Mouse (Mus musculus) limb, embryonic 15.5 days (tissue): ENCODE results near the gene Grm8. TPM values are rescaled to one million over a fixed set of nuclear protein-coding genes. Genes with fewer than 3 reads are reported as not detected.

Source experiments
- ATAC-seq: fragments of 200-750 bp; cut with Nextera tagmentation; 2 replicates; pipeline ENCODE4 v1.8.0; 2017; ENCODE audit warnings: low read depth, moderate TSS enrichment; ENCODE audit not compliant: insufficient number of reproducible peaks, low FRiP score, low TSS enrichment
- H3K27ac ChIP-seq: fragments of 300-500 bp; sonication (generic); 2 replicates; pipeline ENCODE4 v1.5.1; 2015; ENCODE audit warnings: moderate library complexity, mild to moderate bottlenecking, inconsistent platforms
- H3K27me3 ChIP-seq: fragments of 300-500 bp; sonication (generic); 2 replicates; pipeline ENCODE4 v1.6.1; 2015; ENCODE audit warnings: inconsistent platforms
- H3K36me3 ChIP-seq: fragments of 300-500 bp; sonication (generic); 2 replicates; pipeline ENCODE4 v1.6.1; 2015; ENCODE audit warnings: inconsistent platforms
- H3K4me1 ChIP-seq: fragments of 300-500 bp; sonication (generic); 2 replicates; pipeline ENCODE4 v1.6.1; 2015; ENCODE audit warnings: inconsistent platforms
- H3K4me2 ChIP-seq: fragments of 300-500 bp; sonication (generic); 2 replicates; pipeline ENCODE4 v1.6.1; 2015; ENCODE audit warnings: mild to moderate bottlenecking, inconsistent platforms
- H3K4me3 ChIP-seq: fragments of 300-500 bp; sonication (generic); 2 replicates; pipeline ENCODE4 v1.5.1; 2015; ENCODE audit warnings: mild to moderate bottlenecking, inconsistent platforms
- H3K9ac ChIP-seq: fragments of 300-500 bp; sonication (generic); 2 replicates; pipeline ENCODE4 v1.6.1; 2015; ENCODE audit warnings: inconsistent platforms
- H3K9me3 ChIP-seq: fragments of 300-500 bp; sonication (generic); 2 replicates; pipeline ENCODE4 v1.6.1; 2016; ENCODE audit warnings: inconsistent platforms
- WGBS: fragments of 180-500 bp; shearing (Covaris S2); methylation state at CpG from one replicate; pipeline ENCODE4 v1.1.7; 2015; 5-methylcytosine and 5-hydroxymethylcytosine counted together
- polyA plus RNA-seq: library from polyadenylated mRNA; unstranded; fragments of >200 nt; fragmentation: Nextera tagmentation; extraction: Ambion mirVana; gene quantifications from 2 replicates; pipeline ENCODE4 v1.2.1, GENCODE M21; 2015

Grm8 gene
- polyA plus RNA-seq, 1 experiment from 2014 or later, result 1.3 TPM

DNA sequence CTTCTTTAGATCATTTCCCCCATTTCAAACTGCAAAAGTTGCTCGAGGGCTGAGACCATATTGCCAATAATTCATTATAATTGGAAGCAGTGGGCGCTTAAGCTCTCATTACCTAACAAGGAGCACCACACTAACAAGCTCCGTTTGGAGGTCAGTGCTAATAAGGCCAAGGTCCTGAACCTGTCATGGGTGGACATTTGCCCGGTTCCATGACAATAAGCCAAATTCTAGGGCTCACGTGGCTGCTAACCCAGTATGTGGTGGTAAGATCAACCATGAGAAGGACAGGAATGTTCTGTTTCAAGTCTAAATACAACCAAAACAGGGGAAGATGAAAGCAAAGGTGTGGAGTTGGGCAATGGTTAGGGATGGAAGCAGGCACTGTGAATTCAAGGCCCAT lies 322.2 kb downstream of the Grm8 start:
- Histone ChIP-seq H3K36me3 (no peaks in the 10 kb centered on the region), H3K9me3 (no peaks in the 10 kb centered on the region)
- ATAC-seq, result no peak

DNA sequence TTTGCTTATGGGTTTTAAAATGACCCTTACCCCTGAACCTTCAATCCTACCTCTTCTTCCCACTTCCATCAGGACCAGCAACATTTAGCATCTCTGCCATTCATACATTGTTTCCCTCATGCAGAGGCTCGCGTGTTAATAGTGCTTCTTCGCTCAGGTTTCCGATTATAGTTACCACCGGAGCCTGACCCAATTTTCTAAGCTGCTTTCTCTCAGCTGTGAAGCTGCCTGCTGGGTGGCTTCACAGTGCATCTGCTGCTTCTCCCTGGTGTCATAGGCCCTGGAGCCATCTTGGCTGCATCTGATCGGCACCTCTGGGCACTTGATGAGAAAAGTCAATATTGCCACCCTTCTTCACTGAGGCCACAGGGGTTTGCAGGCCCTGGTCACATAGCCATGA lies 325.0 kb downstream of the Grm8 start:
- Histone ChIP-seq H3K36me3 (no peaks in the 10 kb centered on the region), H3K4me2 (no peak overlapping the region), H3K9me3 (no peaks in the 10 kb centered on the region), H3K27ac (no peak overlapping the region), H3K27me3 (no peaks in the 10 kb centered on the region), H3K4me1 (no peaks in the 10 kb centered on the region), H3K4me3 (no peak overlapping the region), H3K9ac (no peak overlapping the region)
- no peak for ATAC-seq
- 87% methylated on average over 6 of the region's 6 CpGs for WGBS

More for the DNA sequence above, 322.2 kb downstream of the Grm8 start:
- Histone ChIP-seq H3K4me2 (no peak overlapping the region), H3K4me1 (no peaks in the 10 kb centered on the region), H3K4me3 (no peak overlapping the region), H3K27me3 (no peaks in the 10 kb centered on the region), H3K9ac (no peak overlapping the region), H3K27ac (no peak overlapping the region)
- 30% methylated on average over 5 of the region's 5 CpGs for WGBS

DNA sequence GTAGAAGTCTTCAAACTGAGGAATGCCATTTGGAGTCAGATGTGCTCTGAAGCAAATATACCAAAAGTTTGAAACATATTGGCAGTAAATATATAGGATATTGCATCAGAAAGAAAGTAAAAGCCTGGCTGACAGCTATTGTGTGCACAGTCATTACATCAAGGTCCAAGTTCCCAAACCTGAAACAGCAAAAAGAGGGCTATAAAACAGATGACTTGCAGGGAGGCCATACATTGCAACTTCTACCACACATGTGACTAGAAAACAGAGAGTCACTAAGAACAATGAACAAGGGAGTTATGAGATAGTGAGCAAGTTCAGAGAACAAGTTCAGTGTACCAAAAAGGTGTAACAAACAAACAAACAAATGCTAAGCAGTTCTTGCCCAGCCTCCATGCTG lies 328.2 kb downstream of the Grm8 start:
- Histone ChIP-seq H3K27me3 (no peaks in the 10 kb centered on the region), H3K27ac (no peak overlapping the region), H3K4me2 (no peak overlapping the region), H3K4me1 (no peaks in the 10 kb centered on the region), H3K9ac (no peak overlapping the region), H3K9me3 (no peaks in the 10 kb centered on the region), H3K36me3 (no peaks in the 10 kb centered on the region), H3K4me3 (no peak overlapping the region)
- no peak for ATAC-seq

DNA sequence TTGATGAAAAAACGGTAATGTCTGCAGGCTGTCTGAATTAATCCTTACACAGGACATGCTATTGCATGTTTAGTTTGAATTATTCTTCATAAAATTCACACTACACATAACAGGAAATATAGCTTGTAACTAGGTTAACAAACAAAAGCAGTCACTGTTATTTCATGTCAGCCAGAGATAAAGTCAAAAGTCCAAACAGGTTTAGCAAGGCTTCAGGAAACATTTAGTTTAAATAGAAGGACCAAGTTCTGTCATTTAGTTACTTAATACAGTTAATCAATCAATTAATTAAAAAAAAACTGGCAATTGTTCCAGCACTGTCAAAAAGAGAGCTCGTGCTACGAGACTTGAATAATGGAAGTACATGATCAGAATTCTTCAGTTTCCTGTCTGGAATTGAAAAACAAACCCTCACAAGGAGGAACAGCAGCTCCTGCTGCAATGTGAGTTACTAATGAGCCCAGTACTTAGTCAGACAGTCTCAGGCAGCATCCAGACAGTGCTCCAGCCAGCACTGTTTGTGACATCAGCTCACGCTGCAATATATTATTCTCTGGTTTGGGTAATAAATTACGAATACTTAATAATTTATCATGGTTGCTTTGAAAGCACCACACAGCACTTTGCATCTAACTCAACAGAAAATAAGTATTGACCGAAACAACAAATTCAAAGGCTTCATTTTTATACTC lies 334.0 kb downstream of the Grm8 start:
- WGBS, result 54% methylated on average over 6 of the region's 6 CpGs
- no peak for ATAC-seq

DNA sequence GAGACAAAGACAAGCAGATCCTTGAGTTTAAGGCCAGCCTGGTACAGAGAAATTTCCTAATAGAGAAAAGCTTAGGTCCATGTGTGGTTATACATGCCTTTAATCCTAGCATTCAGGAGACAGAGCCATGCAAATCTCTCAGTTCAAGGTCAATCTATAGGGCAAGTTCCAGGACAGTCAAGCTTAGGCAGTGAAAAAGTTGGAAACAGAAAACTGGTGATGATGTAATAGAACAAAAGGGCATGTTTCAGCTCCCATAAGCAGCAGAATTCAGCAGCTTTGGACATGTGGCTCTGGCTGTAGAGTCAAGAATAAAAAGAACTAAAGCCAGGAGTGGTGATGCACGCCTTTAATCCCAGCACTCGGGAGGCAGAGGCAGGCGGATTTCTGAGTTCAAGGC lies 336.2 kb downstream of the Grm8 start:
- Histone ChIP-seq H3K27ac (no peak overlapping the region), H3K27me3 (no peaks in the 10 kb centered on the region), H3K4me3 (no peak overlapping the region), H3K9ac (no peak overlapping the region), H3K36me3 (no peaks in the 10 kb centered on the region), H3K9me3 (no peaks in the 10 kb centered on the region), H3K4me1 (no peaks in the 10 kb centered on the region), H3K4me2 (no peak overlapping the region)
- WGBS, result 93% methylated on average over 3 of the region's 3 CpGs
- no peak for ATAC-seq

More for the DNA sequence above, 334.0 kb downstream of the Grm8 start:
- no peak overlapping the region for H3K4me2 ChIP-seq
- no peaks in the 10 kb centered on the region for H3K9me3 ChIP-seq
- no peaks in the 10 kb centered on the region for H3K27me3 ChIP-seq
- no peaks in the 10 kb centered on the region for H3K36me3 ChIP-seq
- no peak overlapping the region for H3K27ac ChIP-seq
- H3K4me3 ChIP-seq, result no peak overlapping the region
- H3K9ac ChIP-seq, result no peak overlapping the region
- H3K4me1 ChIP-seq, result no peaks in the 10 kb centered on the region

DNA sequence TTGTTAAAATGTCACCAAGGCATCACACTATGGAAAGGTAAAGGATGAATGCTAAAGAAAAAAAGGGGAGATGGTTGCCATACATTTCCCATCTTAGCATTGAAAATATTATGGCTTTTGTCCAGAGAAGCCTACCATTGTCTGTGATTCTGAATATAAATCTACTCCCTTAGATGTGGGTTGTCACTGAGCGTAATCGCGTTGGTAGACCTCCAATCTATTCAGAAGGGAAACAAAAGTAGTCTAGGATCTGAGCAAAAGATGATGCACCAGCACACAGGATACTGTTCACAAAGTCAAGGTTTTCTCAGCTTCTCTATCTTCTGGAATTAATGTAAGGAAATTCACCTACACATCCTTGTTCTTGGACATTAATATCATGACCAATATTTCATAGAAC lies 345.4 kb downstream of the Grm8 start:
- no peak overlapping the region for H3K27ac ChIP-seq
- no peak overlapping the region for H3K4me2 ChIP-seq
- no peak overlapping the region for H3K9ac ChIP-seq
- H3K27me3 ChIP-seq, result no peaks in the 10 kb centered on the region
- WGBS, result 93% methylated on average over 3 of the region's 3 CpGs
- no peaks in the 10 kb centered on the region for H3K9me3 ChIP-seq
- ATAC-seq, result no peak
- no peaks in the 10 kb centered on the region for H3K4me1 ChIP-seq
- H3K36me3 ChIP-seq, result no peaks in the 10 kb centered on the region
- H3K4me3 ChIP-seq, result no peak overlapping the region

DNA sequence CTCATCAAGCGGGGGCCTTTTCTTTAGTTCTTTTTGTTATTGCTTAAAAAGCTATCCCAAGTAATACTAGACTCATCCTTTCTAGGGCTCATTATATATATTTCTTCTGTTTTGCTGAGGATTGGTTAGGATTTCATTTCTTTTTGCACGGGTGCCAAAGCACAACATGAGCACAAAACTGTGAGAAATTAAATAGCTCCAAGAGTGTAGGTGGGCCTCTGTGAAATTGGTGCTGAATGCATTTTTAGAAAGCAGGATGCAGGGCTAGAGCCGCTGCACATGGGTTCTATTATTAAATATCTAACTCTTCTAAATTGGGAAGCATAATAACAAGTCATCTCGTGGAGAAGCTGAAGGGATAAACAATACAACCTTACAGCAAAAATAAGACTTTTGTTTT lies 345.8 kb downstream of the Grm8 start:
- no peaks in the 10 kb centered on the region for H3K4me1 ChIP-seq
- 81% methylated on average over 4 of the region's 4 CpGs for WGBS
- no peak overlapping the region for H3K4me2 ChIP-seq
- H3K9me3 ChIP-seq, result no peaks in the 10 kb centered on the region
- no peaks in the 10 kb centered on the region for H3K36me3 ChIP-seq
- no peak overlapping the region for H3K4me3 ChIP-seq
- H3K27ac ChIP-seq, result no peak overlapping the region
- H3K27me3 ChIP-seq, result no peaks in the 10 kb centered on the region
- H3K9ac ChIP-seq, result no peak overlapping the region
- ATAC-seq, result no peak

DNA sequence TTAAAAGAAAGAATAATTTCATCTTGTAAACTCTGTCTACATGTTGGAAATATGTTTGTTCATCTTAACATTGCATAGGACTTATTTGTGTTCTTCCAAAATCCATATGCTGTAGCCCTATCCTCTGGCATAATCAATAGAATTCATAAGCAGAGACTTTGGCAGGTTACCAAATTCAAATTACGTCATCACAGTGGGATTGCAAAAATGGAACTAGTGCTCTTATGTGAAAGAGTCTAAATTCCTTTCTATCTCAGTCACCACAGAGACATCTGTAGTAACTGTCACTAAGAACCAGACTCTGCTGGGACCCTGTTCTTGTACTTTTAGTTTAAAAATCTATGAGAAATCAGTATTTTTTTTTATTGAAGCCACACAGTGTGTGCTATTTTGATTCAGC lies 352.7 kb downstream of the Grm8 start:
- no peak overlapping the region for H3K9ac ChIP-seq
- no peak overlapping the region for H3K4me3 ChIP-seq
- 53% methylated on average over 1 of the region's 1 CpGs for WGBS
- no peaks in the 10 kb centered on the region for H3K4me1 ChIP-seq
- H3K27ac ChIP-seq, result no peak overlapping the region
- no peaks in the 10 kb centered on the region for H3K9me3 ChIP-seq
- no peaks in the 10 kb centered on the region for H3K36me3 ChIP-seq
- H3K4me2 ChIP-seq, result no peak overlapping the region
- no peak for ATAC-seq
- no peaks in the 10 kb centered on the region for H3K27me3 ChIP-seq

DNA sequence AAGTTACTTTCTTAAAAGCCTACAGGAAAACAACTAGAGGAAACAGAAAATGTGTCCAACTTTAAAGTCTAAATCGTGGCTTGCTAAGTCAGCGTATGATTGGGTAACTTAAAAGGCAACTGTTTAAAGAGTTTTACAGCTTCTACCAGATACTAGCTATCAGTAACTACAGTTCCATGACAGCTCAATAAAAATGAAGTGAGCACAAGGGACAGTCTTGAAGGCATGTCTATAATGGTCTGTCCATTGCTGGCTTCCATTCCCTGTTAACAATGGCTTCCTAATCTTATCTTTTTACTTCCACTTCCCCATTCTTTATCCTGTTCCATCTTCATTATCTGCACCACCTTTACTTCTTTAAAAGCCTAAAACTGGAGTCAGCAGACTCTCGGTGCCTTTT lies 353.6 kb downstream of the Grm8 start:
- ATAC-seq, result no peak
- H3K36me3 ChIP-seq, result no peaks in the 10 kb centered on the region
- H3K9me3 ChIP-seq, result no peaks in the 10 kb centered on the region
- H3K27ac ChIP-seq, result no peak overlapping the region
- no peaks in the 10 kb centered on the region for H3K27me3 ChIP-seq
- no peak overlapping the region for H3K4me3 ChIP-seq
- H3K4me1 ChIP-seq, result no peaks in the 10 kb centered on the region
- H3K4me2 ChIP-seq, result no peak overlapping the region
- WGBS, result 74% methylated on average over 3 of the region's 3 CpGs
- H3K9ac ChIP-seq, result no peak overlapping the region

DNA sequence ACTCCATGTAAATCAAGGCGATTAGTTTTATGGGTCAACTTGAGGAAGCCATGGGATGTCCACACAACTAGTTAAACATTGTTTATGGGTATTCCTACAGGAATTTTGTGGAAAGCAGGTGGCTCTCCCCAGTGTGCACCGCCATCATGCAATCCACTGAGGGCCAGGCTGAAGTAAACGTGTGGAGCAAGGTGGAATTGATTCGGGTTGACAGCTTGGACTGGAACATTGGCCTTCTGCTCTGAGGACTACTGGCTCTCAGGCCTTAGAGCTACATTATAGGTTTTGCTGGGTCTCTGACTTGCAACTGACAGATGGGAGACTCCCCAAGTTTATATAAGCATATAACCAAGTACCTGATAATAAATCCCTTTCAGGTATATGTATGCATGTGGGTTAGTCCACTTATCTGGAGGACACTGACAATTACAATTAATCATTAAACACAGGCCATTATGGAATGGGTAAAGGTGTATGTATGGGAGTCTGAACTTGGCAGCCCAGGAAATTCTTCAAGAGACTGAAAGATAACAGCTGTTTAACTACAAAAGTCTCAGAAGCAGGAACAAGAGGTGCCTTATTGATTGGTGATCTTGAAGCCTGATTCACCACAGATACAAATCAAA lies 359.2 kb downstream of the Grm8 start:
- H3K4me2 ChIP-seq, result no peak overlapping the region
- H3K27ac ChIP-seq, result no peak overlapping the region
- no peak overlapping the region for H3K4me3 ChIP-seq
- H3K27me3 ChIP-seq, result no peaks in the 10 kb centered on the region
- H3K9ac ChIP-seq, result no peak overlapping the region
- no peaks in the 10 kb centered on the region for H3K36me3 ChIP-seq
- no peak for ATAC-seq
- H3K9me3 ChIP-seq, result no peaks in the 10 kb centered on the region
- 67% methylated on average over 4 of the region's 4 CpGs for WGBS
- no peaks in the 10 kb centered on the region for H3K4me1 ChIP-seq

DNA sequence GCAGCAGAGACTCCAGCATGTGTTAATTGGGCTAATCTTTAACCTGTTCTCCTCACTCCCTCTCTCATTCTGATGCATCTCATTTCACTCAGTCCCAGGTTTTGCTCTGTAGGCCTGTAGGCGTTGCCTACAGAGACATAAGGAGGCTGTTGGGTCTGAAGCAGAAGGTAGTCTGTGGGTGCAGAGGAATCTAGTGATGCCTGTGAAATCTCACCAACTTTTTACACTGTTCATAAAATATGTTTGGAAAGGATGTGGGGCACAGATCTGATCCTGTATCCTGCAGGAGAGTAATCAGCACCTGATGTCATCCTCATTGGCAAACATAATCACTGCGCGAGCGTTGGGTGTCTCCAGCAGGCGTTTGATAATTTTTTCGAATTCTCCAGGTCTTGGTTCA lies 372.9 kb downstream of the Grm8 start:
- no peaks in the 10 kb centered on the region for H3K27me3 ChIP-seq

DNA sequence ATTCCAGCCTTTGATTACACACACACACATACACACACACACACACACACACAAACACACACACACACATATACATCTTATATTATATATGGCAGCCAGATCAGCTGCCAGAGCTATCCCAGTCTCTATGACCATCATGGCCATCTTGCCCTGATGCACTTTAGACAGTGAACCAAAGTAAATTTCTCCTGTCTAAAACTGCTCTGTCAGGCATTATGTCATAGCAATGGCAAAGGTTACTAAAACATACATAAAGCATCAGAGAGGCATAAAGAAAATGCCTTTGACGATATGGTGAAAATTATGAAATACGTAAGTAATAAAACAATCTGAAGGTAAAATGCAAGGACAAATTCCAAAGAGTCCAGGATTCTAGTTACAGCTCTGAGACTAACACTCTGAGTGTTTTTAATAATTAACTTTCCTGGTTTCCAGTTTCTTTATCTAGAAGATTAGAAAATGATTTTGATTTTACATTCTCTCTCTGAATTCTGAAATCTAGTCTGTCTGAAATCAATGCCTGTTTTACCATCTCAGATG lies 381.6 kb downstream of the Grm8 start:
- H3K27me3 ChIP-seq, result no peaks in the 10 kb centered on the region
- H3K36me3 ChIP-seq, result no peaks in the 10 kb centered on the region
- H3K27ac ChIP-seq, result no peak overlapping the region
- no peak overlapping the region for H3K4me3 ChIP-seq
- no peak overlapping the region for H3K4me2 ChIP-seq
- no peak overlapping the region for H3K9ac ChIP-seq
- no peaks in the 10 kb centered on the region for H3K9me3 ChIP-seq
- no peaks in the 10 kb centered on the region for H3K4me1 ChIP-seq
- no peak for ATAC-seq
- 95% methylated on average over 2 of the region's 2 CpGs for WGBS

More for the DNA sequence above, 372.9 kb downstream of the Grm8 start:
- no peaks in the 10 kb centered on the region for H3K4me1 ChIP-seq
- no peaks in the 10 kb centered on the region for H3K36me3 ChIP-seq
- H3K9me3 ChIP-seq, result no peaks in the 10 kb centered on the region
- no peak overlapping the region for H3K4me2 ChIP-seq
- no peak overlapping the region for H3K4me3 ChIP-seq
- ATAC-seq, result no peak
- WGBS, result 87% methylated on average over 6 of the region's 6 CpGs
- H3K27ac ChIP-seq, result no peak overlapping the region
- H3K9ac ChIP-seq, result no peak overlapping the region
